Mouse (Mus musculus): ENCODE measurements around the gene Rd3l.

DNA sequence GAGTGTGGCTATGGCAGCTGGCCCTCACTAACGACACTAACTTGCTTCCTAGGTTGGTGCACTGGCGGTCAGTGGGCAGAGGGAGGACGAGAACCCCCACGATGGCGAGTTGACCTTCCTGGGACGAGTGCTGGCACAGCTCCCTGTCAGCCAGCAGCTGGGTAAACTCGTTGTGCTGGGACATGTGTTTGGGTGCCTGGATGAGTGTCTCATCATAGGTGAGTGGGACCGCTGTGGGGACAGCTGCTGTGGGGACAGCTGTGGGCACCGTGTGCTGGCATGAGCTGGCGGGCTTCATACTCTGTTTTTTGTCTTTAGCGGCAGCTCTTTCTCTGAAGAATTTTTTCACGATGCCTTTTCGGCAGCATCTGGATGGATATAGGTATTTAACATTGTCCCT, 44.3 kb upstream of the Rd3l start:
- TF ChIP-seq CTCF (IDR thresholded peaks at IDR 0.05 in 2 of 3, conservative IDR thresholded peaks at IDR 0.05 in 1 of 3; ENCODE audit: control insufficient read depth in 1 of 3, insufficient read depth in 1 of 3, low read depth in 2 of 3, low read length in 3 of 3, poor library complexity in 1 of 3, severe bottlenecking in 1 of 3) (no peak), CHD2 (IDR thresholded peaks at IDR 0.05; ENCODE audit: low read length) (no peak), EP300 (IDR thresholded peaks at IDR 0.05; ENCODE audit: low read depth in 1 of 2, low read length in 2 of 2) (no peak), JUND (IDR thresholded peaks at IDR 0.05; ENCODE audit: low read depth, low read length) (no peak), POLR2A (IDR thresholded peaks at IDR 0.05; ENCODE audit: control insufficient read depth in 1 of 2, insufficient read depth in 1 of 2, low read depth in 1 of 2, low read length in 2 of 2, poor library complexity in 1 of 2) (no peak), MAX (IDR thresholded peaks at IDR 0.05; ENCODE audit: low read length) (no peak)
